Mouse (Mus musculus): ENCODE measurements around the gene Hba-a1. TPM values are rescaled to one million over a fixed set of nuclear protein-coding genes. Genes with fewer than 3 reads are reported as not detected.

Hba-a1 gene
- polyA plus RNA-seq, 1 experiment from 2014 or later: 2,714 TPM

DNA sequence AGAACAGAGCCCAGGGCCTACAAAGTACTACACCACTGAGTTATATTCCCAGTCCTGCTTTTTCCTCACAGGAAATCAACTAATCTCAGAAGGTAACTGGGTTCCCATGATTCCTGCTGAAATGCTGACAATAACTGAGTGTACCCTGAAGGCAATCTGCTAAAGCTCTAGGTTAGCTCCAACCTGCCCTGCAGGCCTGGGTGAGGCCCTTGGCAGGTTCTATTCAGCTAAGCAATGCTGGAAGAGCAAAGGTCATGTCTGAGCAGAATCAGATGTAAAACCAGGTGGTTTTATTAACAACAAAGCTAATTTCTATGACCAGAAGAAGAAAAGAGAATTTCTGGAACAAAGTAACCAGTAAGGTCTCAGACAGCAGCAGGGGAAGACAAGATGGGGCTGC is 41.9 kb upstream of the Hba-a1 start:
- H3K27ac ChIP-seq (ENCODE audit: low read depth, low read length): no peak overlapping the region
- peaks cover 10% of the 10 kb centered on the region for H3K4me1 ChIP-seq (ENCODE audit: control insufficient read depth, insufficient read depth, low read depth, low read length)
- H3K27me3 ChIP-seq (replicated peaks; ENCODE audit: control insufficient read depth, insufficient read depth, low read length): no peaks in the 10 kb centered on the region
- peaks cover 9% of the 10 kb centered on the region; the same call in 1 of the 2 replicates for H3K36me3 ChIP-seq (ENCODE audit: control insufficient read depth, insufficient read depth, low read length)
- H3K4me2 ChIP-seq (ENCODE audit: low read length): no peak overlapping the region
- no peak overlapping the region for H3K9ac ChIP-seq (ENCODE audit: low read depth, low read length)
- H3K9me3 ChIP-seq (ENCODE audit: control insufficient read depth, low read length): no peaks in the 10 kb centered on the region
- no peak overlapping the region for H3K4me3 ChIP-seq (ENCODE audit: low read length)
- ATAC-seq: no peak

DNA sequence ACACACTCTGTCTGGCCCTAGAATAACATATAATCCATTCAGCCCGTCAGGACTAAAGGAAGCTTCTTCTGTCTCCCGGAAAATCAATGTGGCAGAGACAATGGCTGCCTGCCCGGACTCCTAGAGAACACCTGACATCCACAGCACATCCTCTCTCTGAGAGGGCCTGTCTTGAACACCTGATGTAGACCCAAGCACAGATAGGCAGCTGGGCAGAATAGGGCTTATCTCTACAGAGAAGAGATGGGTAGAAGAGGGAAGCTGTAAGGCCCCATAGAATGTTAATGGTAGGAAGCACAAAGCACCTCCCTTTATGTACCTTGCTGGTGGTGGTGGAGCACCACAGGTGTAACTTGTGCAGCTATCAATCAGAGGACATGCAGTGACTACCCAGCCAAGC is 41.1 kb upstream of the Hba-a1 start:
- no peak overlapping the region for H3K4me2 ChIP-seq (ENCODE audit: low read length)
- H3K9ac ChIP-seq (ENCODE audit: low read depth, low read length): no peak overlapping the region

DNA sequence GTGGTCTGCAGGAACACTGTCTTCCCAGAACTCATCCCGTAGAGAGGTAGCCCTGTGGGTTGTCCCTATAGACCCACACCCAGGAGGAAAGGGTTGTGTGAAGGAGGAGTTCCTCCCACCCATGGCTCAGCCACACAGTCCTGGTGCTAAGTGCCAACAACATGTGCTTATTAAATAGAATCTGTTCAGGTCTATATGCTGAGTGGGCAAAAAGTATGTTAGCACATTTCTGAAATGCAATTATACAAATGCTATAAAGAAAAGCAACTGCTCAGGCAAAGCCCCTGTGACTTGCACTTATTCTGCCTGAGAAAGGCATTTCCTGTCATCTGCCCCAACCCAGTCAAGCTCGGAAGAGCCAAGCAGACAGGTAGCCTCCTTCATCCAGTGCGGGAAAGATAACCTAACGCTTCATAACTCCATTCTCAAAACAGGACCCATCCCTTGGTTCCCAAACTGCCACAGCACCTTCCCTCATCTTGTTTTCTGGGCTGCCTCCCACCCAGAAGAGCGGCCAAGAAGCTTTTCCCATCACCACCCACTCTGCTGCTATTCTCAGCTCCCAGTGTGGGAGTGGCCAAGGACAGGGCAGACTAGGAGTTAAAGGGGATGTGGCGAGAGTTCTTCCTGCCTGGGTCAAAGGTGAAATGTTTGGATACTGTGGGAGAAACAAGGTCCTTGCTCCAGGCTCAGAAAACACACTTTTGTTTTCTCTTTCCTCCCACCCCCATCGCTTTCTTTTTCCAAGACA is 39.9 kb upstream of the Hba-a1 start:
- H3K4me3 ChIP-seq (ENCODE audit: low read length): no peak overlapping the region
- WGBS: 75% methylated on average over 7 of the region's 7 CpGs
- H3K4me1 ChIP-seq (ENCODE audit: control insufficient read depth, insufficient read depth, low read depth, low read length): no peaks in the 10 kb centered on the region
- H3K36me3 ChIP-seq (ENCODE audit: control insufficient read depth, insufficient read depth, low read length): peaks cover 16% of the 10 kb centered on the region
- no peak for ATAC-seq
- no peaks in the 10 kb centered on the region for H3K27me3 ChIP-seq (replicated peaks; ENCODE audit: control insufficient read depth, insufficient read depth, low read length)
- H3K27ac ChIP-seq (ENCODE audit: low read depth, low read length): 0 out of 2 replicates have a peak overlapping the region, but pooled peaks have one; percentile 12
- H3K9me3 ChIP-seq (ENCODE audit: control insufficient read depth, low read length): no peaks in the 10 kb centered on the region
- H3K9ac ChIP-seq (ENCODE audit: low read depth, low read length): no peak overlapping the region
- no peak overlapping the region for H3K4me2 ChIP-seq (ENCODE audit: low read length)

More for the DNA sequence above, 41.1 kb upstream of the Hba-a1 start:
- no peaks in the 10 kb centered on the region for H3K27me3 ChIP-seq (replicated peaks; ENCODE audit: control insufficient read depth, insufficient read depth, low read length)
- H3K27ac ChIP-seq (ENCODE audit: low read depth, low read length): no peak overlapping the region
- no peak overlapping the region for H3K4me3 ChIP-seq (ENCODE audit: low read length)
- 78% methylated on average over 3 of the region's 3 CpGs for WGBS
- no peaks in the 10 kb centered on the region for H3K9me3 ChIP-seq (ENCODE audit: control insufficient read depth, low read length)
- peaks cover 3% of the 10 kb centered on the region for H3K4me1 ChIP-seq (ENCODE audit: control insufficient read depth, insufficient read depth, low read depth, low read length)
- ATAC-seq: no peak
- peaks cover 11% of the 10 kb centered on the region for H3K36me3 ChIP-seq (ENCODE audit: control insufficient read depth, insufficient read depth, low read length)

DNA sequence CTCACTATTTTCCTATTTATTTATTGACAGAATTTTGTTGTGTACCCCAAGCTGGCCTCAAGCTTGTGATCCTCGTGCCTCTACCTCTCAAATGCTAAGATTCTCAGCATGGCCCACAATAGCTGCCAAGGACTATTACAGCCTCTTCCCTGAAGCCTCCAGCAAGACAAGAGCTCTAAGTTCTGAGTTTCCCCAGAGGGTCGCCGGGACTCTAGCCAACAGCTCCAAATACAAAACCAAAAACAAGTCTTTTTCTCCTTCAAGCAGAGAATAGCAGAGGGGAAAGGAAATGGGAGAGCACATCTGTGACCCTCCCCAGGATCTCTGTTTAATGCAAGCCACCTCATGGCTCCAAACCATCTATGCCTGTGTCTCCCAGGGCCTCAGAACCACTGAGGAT is 39.2 kb upstream of the Hba-a1 start:
- no peaks in the 10 kb centered on the region for H3K4me1 ChIP-seq (ENCODE audit: control insufficient read depth, insufficient read depth, low read depth, low read length)
- H3K4me2 ChIP-seq (ENCODE audit: low read length): no peak overlapping the region
- H3K27ac ChIP-seq (ENCODE audit: low read depth, low read length): 0 out of 2 replicates have a peak overlapping the region, but pooled peaks have one; percentile 5
- H3K9me3 ChIP-seq (ENCODE audit: control insufficient read depth, low read length): no peaks in the 10 kb centered on the region
- H3K4me3 ChIP-seq (ENCODE audit: low read length): no peak overlapping the region
- no peak overlapping the region for H3K9ac ChIP-seq (ENCODE audit: low read depth, low read length)
- peaks cover 16% of the 10 kb centered on the region for H3K36me3 ChIP-seq (ENCODE audit: control insufficient read depth, insufficient read depth, low read length)
- no peaks in the 10 kb centered on the region for H3K27me3 ChIP-seq (replicated peaks; ENCODE audit: control insufficient read depth, insufficient read depth, low read length)
- ATAC-seq: no peak
- WGBS: 82% methylated on average over 3 of the region's 3 CpGs

DNA sequence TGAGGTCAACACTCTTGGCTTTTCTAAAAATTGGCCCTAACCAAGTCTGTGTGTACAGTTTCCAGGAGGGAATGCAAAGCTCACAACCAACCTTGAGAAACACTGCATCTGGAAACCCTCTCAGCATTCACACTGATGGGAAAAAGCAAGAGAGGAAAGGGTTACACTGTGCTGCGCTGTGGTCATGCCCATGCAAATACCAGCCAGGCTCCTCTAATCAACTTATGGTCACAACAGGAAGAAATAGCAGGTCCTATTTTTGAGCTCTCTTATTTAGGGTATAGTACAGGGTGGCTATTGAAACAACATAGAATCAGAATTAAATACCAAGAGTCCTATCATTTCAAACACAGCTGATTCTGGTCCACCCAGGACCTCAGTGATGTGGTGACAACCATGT is 38.7 kb upstream of the Hba-a1 start:
- Histone ChIP-seq H3K4me3 (ENCODE audit: low read length) (no peak overlapping the region), H3K27ac (ENCODE audit: low read depth, low read length) (no peak overlapping the region; the same call in 1 of the 2 replicates), H3K36me3 (ENCODE audit: control insufficient read depth, insufficient read depth, low read length) (peaks cover 18% of the 10 kb centered on the region), H3K27me3 (replicated peaks; ENCODE audit: control insufficient read depth, insufficient read depth, low read length) (no peaks in the 10 kb centered on the region), H3K4me1 (ENCODE audit: control insufficient read depth, insufficient read depth, low read depth, low read length) (no peaks in the 10 kb centered on the region), H3K9ac (ENCODE audit: low read depth, low read length) (no peak overlapping the region), H3K4me2 (ENCODE audit: low read length) (no peak overlapping the region), H3K9me3 (ENCODE audit: control insufficient read depth, low read length) (no peaks in the 10 kb centered on the region)
- ATAC-seq: no peak
- WGBS: 78% methylated on average over 1 of the region's 1 CpGs

DNA sequence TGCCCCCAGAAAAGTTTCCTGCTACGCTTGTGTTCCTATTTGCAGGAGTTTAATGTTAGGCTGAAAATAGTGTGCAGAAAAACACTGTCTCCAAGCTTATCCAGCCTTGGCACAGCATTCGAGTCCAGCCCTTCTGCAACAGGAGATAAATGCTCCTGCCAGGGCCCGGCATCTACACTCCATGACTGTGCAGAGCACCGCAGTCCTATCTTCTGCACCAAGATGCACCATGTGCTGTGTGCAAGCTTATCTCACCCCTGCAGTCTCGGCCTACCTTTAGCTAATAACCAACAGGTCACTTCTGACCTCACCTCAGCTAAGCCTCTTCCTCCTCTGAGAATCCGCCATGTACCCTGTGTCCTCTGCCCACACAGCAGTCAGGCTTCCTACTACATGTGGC is 37.7 kb upstream of the Hba-a1 start:
- Histone ChIP-seq H3K9me3 (ENCODE audit: control insufficient read depth, low read length) (no peaks in the 10 kb centered on the region), H3K9ac (ENCODE audit: low read depth, low read length) (no peak overlapping the region), H3K27ac (ENCODE audit: low read depth, low read length) (no peak overlapping the region), H3K4me3 (ENCODE audit: low read length) (no peak overlapping the region), H3K4me1 (ENCODE audit: control insufficient read depth, insufficient read depth, low read depth, low read length) (no peaks in the 10 kb centered on the region), H3K27me3 (replicated peaks; ENCODE audit: control insufficient read depth, insufficient read depth, low read length) (no peaks in the 10 kb centered on the region), H3K36me3 (ENCODE audit: control insufficient read depth, insufficient read depth, low read length) (peaks cover 23% of the 10 kb centered on the region), H3K4me2 (ENCODE audit: low read length) (no peak overlapping the region)
- WGBS: 95% methylated on average over 6 of the region's 6 CpGs
- ATAC-seq: no peak

DNA sequence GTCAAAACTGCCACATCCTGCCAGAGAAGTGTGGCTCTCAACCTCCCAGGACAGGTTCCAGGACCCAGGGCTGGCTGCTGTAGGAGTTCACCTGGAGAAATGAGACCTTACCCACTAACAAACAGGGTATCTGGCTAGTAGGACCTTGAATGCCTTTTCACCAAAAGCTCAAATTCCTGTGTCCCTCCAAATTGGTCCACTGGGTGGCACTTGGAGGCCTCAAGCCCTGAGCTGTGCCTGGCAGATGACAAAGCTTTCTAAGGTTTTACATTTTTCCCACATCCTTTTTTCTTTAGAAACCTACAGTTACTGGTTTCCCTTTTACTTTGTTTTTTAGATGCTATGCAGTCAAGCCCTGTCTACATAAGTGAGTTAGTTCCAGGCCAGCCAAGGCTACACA is 36.2 kb upstream of the Hba-a1 start:
- Histone ChIP-seq H3K9ac (ENCODE audit: low read depth, low read length) (no peak overlapping the region), H3K4me1 (ENCODE audit: control insufficient read depth, insufficient read depth, low read depth, low read length) (no peaks in the 10 kb centered on the region), H3K9me3 (ENCODE audit: control insufficient read depth, low read length) (no peaks in the 10 kb centered on the region), H3K27ac (ENCODE audit: low read depth, low read length) (no peak overlapping the region), H3K36me3 (ENCODE audit: control insufficient read depth, insufficient read depth, low read length) (peaks cover 20% of the 10 kb centered on the region), H3K27me3 (replicated peaks; ENCODE audit: control insufficient read depth, insufficient read depth, low read length) (no peaks in the 10 kb centered on the region), H3K4me2 (ENCODE audit: low read length) (no peak overlapping the region), H3K4me3 (ENCODE audit: low read length) (no peak overlapping the region)
- ATAC-seq: no peak

DNA sequence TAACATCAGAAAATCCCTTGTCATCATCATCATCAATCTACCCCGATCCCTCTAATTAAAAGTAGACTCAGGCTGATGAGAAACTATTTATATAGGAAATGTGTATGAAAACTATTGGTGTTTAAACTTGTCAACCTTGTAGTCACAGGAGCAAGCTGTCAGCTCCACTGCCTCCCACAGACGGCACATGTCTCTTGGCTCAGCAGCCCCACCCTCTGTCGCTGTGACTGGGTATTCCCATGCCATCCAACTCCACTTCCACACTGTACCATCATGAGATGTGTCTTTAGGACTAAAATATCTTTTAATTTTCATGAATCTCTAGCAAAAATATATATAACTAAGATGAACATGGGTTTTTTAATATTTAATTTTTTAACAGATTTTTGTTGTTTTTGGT is 35.0 kb upstream of the Hba-a1 start:
- no peaks in the 10 kb centered on the region for H3K4me1 ChIP-seq (ENCODE audit: control insufficient read depth, insufficient read depth, low read depth, low read length)
- WGBS: 89% methylated on average over 3 of the region's 3 CpGs
- no peaks in the 10 kb centered on the region for H3K9me3 ChIP-seq (ENCODE audit: control insufficient read depth, low read length)
- H3K9ac ChIP-seq (ENCODE audit: low read depth, low read length): no peak overlapping the region
- no peak overlapping the region for H3K4me2 ChIP-seq (ENCODE audit: low read length)
- no peak for ATAC-seq
- peaks cover 20% of the 10 kb centered on the region for H3K36me3 ChIP-seq (ENCODE audit: control insufficient read depth, insufficient read depth, low read length)
- no peak overlapping the region for H3K27ac ChIP-seq (ENCODE audit: low read depth, low read length)
- no peak overlapping the region for H3K4me3 ChIP-seq (ENCODE audit: low read length)
- no peaks in the 10 kb centered on the region for H3K27me3 ChIP-seq (replicated peaks; ENCODE audit: control insufficient read depth, insufficient read depth, low read length)

DNA sequence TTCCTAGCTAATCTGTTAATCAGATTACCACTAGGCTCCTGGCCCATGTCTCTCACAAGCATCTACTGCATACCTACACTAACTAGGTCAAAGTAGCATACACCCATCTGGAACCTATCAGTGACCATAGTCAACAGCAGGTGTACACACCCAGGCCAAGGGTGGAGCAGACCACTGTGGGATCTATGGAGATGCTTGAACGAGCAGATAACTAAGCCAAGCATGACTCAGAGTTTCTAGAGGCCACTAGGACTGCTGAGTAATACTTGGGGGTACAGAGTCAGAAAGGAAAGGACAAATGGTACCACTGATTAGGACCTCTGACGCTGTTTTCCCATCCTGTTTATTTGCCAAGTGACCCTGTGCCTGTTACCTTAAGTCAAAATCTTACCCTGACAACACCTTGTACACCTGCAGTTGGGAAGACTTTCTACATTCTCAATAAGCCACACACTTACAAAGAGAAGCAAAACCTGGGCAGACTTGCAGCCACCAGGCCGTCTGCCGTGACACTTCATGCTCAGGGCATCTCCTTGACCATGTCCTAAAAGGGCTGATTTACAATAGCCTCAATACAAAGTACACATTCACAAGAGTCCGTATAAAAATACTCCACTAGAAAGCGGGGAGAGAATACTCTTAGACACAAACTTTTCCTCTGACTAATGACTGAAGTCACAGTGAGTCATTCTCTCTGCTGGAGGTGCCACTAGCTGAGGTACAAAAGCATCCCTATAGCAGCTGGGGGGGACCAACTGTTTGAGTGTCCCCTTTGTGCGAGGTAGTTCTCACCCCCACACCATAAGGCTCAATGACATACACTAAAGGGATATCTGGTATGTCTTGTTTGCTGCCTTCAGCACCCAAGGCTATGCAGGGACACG is 32.2 kb upstream of the Hba-a1 start:
- Histone ChIP-seq H3K27ac (ENCODE audit: low read depth, low read length) (no peak overlapping the region), H3K9ac (ENCODE audit: low read depth, low read length) (no peak overlapping the region), H3K36me3 (ENCODE audit: control insufficient read depth, insufficient read depth, low read length) (peaks cover 20% of the 10 kb centered on the region), H3K27me3 (replicated peaks; ENCODE audit: control insufficient read depth, insufficient read depth, low read length) (no peaks in the 10 kb centered on the region), H3K4me2 (ENCODE audit: low read length) (no peak overlapping the region), H3K4me1 (ENCODE audit: control insufficient read depth, insufficient read depth, low read depth, low read length) (no peaks in the 10 kb centered on the region), H3K4me3 (ENCODE audit: low read length) (no peak overlapping the region), H3K9me3 (ENCODE audit: control insufficient read depth, low read length) (no peaks in the 10 kb centered on the region)
- no peak for ATAC-seq
- 91% methylated on average over 8 of the region's 8 CpGs for WGBS

All from hindbrain, embryonic 16.5 days (tissue).